Mouse (Mus musculus) liver, embryonic 15.5 days (tissue): ENCODE results near the gene Rsph14. TPM values are rescaled to one million over a fixed set of nuclear protein-coding genes. Genes with fewer than 3 reads are reported as not detected.

Experiments used
- polyA plus RNA-seq: library from polyadenylated mRNA; unstranded; fragments of >200 nt; fragmentation: Nextera tagmentation; extraction: Ambion mirVana; gene quantifications from 2 replicates; pipeline ENCODE4 v1.2.1, GENCODE M21; 2015

The Rsph14 gene
- polyA plus RNA-seq, 1 experiment from 2014 or later = not detected

Other genes with a start within 250 kb of the Rsph14 start
- 3.8 and 3.9 TPM in 2 replicates for gene Gnaz, start 65.4 kb downstream of the Rsph14 start, polyA plus RNA-seq
- 1.7 and 2.1 TPM in 2 replicates for gene Rab36, start 4.5 kb upstream of the Rsph14 start, polyA plus RNA-seq
- gene Bcr, start 28.0 kb upstream of the Rsph14 start, polyA plus RNA-seq = 1.3 and 1.9 TPM in 2 replicates
- gene Specc1l, start 179.5 kb upstream of the Rsph14 start, polyA plus RNA-seq = 5.0 and 6.6 TPM in 2 replicates